Mouse (Mus musculus): ENCODE data around the gene Dnaja3. TPM values are rescaled to one million over a fixed set of nuclear protein-coding genes. Genes with fewer than 3 reads are reported as not detected.

The Dnaja3 gene
- polyA plus RNA-seq, 1 experiment from 2014 or later, result 57.0 TPM

DNA sequence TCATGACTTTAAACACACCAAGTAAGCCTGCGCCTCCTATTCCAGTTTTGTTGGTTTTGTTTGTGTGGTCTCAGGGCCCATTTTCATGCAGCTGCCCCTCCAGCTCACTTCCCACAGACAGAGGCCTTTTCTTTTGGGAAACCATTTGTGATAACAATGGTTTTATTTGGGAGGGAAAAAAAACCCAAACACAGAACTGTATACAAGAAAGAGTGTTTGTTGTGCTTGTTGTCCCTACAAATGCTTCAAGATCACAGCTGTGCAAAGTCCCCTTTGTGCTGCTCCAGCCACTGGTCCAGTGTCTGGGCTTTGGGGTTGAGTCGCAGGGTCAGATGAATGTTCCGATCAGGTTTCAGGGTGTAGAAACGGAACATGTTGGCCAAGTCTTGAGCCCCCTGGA lies 71.4 kb downstream of the Dnaja3 start:
- WGBS, result 95% methylated on average over 4 of the region's 4 CpGs

DNA sequence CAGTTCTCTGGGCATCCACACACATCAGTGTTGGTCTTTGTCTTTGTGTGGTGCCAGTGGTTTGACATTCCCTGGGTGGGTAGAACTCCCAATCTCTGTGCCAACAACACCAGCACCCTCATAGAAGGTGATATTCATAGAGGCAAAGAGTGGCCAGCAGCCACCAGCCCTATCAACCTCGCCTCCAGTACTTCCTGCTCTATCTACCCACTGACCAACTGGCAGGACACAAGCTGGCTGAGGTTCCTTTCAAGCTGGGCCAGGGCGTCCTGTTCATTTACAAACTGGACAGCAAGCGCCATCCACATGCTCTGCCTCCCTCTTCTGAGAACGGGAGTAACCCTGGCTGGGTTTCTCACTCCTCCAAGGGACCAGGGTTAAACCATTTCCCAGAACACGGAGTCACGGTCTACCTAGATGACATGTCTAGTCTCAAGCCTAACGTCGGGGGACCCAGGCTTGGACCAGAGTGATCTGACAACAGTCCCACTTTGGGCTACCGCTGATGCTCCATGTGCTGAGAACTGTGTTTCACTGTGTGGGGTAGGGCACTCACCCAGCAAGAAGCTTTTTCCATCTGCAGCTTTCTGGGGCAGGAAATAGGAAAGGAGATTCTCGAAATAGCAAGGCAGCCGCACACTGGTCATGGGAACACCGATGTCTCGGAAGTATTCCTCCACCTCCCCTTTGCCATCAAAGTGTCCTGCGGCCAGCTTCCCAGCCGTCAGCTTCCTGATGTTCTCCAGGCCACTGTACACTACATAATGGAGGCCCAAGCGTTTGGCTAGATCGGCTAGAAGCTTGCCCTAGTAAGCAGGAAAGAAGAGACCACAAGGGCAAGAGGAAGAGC lies 74.3 kb downstream of the Dnaja3 start:
- DNase-seq (ENCODE audit: low spot score, missing footprints) (no peak), ATAC-seq (ENCODE audit: low FRiP score) (no peak)
- Histone ChIP-seq H3K27me3 (ENCODE audit: control insufficient read depth, insufficient read depth, low read length) (no peaks in the 10 kb centered on the region), H3K4me3 (ENCODE audit: low read depth, low read length) (no peak overlapping the region), H3K36me3 (ENCODE audit: control insufficient read depth, insufficient read depth, low read length) (peaks cover 27% of the 10 kb centered on the region), H3K9me3 (ENCODE audit: control insufficient read depth, low read length) (no peaks in the 10 kb centered on the region), H3K4me1 (ENCODE audit: control insufficient read depth, insufficient read depth, low read length) (no peaks in the 10 kb centered on the region), H3K4me2 (no peak overlapping the region), H3K9ac (ENCODE audit: low read length) (no peak overlapping the region), H3K27ac (ENCODE audit: low read depth, low read length) (no peak overlapping the region)
- 93% methylated on average over 17 of the region's 17 CpGs for WGBS

More for the DNA sequence above, 71.4 kb downstream of the Dnaja3 start:
- peaks cover 31% of the 10 kb centered on the region for H3K36me3 ChIP-seq (ENCODE audit: control insufficient read depth, insufficient read depth, low read length)
- no peaks in the 10 kb centered on the region for H3K4me1 ChIP-seq (ENCODE audit: control insufficient read depth, insufficient read depth, low read length)
- no peak overlapping the region for H3K27ac ChIP-seq (ENCODE audit: low read depth, low read length)
- no peak overlapping the region for H3K9ac ChIP-seq (ENCODE audit: low read length)
- no peak overlapping the region for H3K4me2 ChIP-seq
- DNase-seq (ENCODE audit: low spot score, missing footprints), result no peak
- ATAC-seq (ENCODE audit: low FRiP score), result no peak
- no peaks in the 10 kb centered on the region for H3K9me3 ChIP-seq (ENCODE audit: control insufficient read depth, low read length)
- H3K27me3 ChIP-seq (ENCODE audit: control insufficient read depth, insufficient read depth, low read length), result no peaks in the 10 kb centered on the region
- no peak overlapping the region for H3K4me3 ChIP-seq (ENCODE audit: low read depth, low read length)

DNA sequence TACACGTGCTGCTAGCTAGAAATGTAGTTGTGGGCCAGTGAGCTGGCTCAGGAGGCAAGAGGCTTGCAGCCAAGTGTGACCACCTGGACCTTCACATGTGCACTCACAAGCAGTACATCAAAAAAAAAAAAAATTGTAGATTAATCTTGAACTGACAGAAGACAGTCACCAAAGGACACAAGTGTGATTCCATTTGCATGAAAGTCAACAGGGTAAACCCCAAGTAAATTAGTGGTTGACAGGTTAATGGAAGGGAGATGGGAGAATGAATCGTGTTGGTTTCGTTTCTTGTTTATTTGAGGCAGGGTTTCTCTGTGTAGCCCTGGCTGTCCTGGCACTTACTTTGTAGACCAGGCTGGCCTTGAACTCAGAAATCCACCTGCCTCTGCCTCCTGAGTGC lies 78.1 kb downstream of the Dnaja3 start:
- peak overlapping the region; percentile 68 for H3K4me3 ChIP-seq (ENCODE audit: low read depth, low read length)
- WGBS, result 75% methylated on average over 3 of the region's 3 CpGs
- peak overlapping the region; percentile 93; the same call in 1 of the 2 replicates for H3K9ac ChIP-seq (ENCODE audit: low read length)
- DNase-seq (ENCODE audit: low spot score, missing footprints) (no peak), ATAC-seq (ENCODE audit: low FRiP score) (no peak)
- peaks cover 22% of the 10 kb centered on the region for H3K36me3 ChIP-seq (ENCODE audit: control insufficient read depth, insufficient read depth, low read length)
- no peak overlapping the region for H3K27ac ChIP-seq (ENCODE audit: low read depth, low read length)
- no peaks in the 10 kb centered on the region for H3K27me3 ChIP-seq (ENCODE audit: control insufficient read depth, insufficient read depth, low read length)
- H3K4me1 ChIP-seq (ENCODE audit: control insufficient read depth, insufficient read depth, low read length), result no peaks in the 10 kb centered on the region
- peak overlapping the region; percentile 51 for H3K4me2 ChIP-seq
- H3K9me3 ChIP-seq (ENCODE audit: control insufficient read depth, low read length), result no peaks in the 10 kb centered on the region

DNA sequence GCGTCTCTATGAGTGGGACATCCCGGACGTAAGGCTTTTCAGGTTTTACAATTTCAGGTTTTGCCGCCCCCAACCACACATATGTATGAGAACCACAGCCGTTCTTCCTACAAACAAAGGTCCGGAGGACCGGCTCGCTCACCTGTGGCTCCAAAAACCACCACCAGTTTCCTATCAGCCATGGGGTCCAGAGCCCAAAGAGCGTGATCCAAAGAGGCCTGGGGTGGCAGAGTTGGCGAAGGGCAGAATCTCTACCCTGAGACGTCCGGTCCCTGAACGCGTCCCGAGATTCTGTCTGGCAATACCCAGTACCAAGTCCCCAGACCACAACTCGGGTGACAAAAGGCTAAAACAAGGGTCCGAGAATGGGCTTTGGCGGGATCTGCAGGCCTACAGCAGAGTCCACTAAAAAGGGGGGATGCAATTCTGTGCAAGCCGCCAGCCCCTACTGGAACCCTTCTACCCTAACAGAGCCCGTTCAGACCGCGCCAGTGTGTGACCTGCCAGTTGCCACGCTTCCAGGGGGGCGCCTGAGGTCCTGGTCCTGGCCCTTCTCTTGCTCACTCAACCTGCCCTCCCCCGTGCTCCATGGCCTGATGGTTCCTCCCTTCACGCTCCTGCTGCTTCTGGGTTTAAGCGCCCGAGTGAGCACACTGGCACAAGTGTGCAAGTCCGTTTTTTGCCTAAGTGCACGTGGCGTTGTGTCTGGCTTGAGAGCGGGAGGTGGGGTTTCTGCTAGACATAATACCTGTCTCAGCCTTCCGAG lies 79.1 kb downstream of the Dnaja3 start, which contains the start of gene Nmral1:
Nmral1 (minus strand) TSS at position 604 of the 766 bp plus-strand sequence.
- peak within 1 kb of the TSS; percentile 68 for H3K4me3 ChIP-seq (ENCODE audit: low read depth, low read length)
- H3K27me3 ChIP-seq (ENCODE audit: control insufficient read depth, insufficient read depth, low read length), result no peaks in the 10 kb centered on the region
- 13% methylated on average over 33 of the region's 33 CpGs for WGBS
- peak within 1 kb of the TSS; percentile 51 for H3K4me2 ChIP-seq
- H3K9me3 ChIP-seq (ENCODE audit: control insufficient read depth, low read length), result no peaks in the 10 kb centered on the region
- H3K27ac ChIP-seq (ENCODE audit: low read depth, low read length), result peak within 1 kb of the TSS; percentile 49
- peak; percentile 98 for DNase-seq (ENCODE audit: low spot score, missing footprints)
- peaks cover 16% of the 10 kb centered on the region for H3K36me3 ChIP-seq (ENCODE audit: control insufficient read depth, insufficient read depth, low read length)
- H3K4me1 ChIP-seq (ENCODE audit: control insufficient read depth, insufficient read depth, low read length), result no peaks in the 10 kb centered on the region
- H3K9ac ChIP-seq (ENCODE audit: low read length), result peak within 1 kb of the TSS; percentile 93
- peak; percentile 93 for ATAC-seq (ENCODE audit: low FRiP score)

DNA sequence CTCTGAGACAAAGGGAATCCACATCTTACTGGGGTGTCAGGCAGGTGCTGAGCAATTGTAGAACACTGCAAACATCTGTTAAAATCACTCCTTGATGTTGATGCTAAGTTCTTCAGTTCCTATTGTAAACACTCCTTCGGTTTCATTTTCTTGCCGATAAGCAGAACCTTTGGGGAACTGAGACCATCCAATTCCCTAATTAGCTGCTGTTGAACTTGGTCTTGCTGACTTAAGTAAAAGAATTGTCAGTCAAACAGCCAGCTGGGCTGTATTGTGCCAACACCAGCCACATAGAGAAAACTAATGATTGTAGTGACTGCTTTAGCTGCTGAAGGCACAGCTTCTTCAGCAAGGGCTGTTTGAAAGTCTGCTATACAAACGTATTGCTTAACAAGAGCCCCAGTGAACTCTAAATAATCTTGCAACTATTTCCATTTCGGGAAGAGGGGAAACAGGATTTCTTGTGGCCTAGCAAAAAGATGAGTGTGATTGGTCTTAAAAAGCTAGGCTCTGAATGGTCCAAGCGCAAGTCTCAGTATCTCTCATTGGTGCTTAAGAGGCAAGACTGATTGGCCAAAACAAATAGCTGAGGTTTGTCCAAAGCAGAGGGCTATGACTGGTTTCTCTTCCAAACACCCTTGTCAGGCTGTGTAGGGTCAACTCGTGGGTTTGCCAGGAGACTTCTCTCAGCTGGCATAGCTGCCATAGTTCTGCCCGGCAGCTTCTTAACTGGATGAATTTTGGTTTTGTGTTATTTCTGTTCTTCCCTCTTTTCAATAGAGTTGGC lies 82.5 kb downstream of the Dnaja3 start:
- Histone ChIP-seq H3K4me2 (no peak overlapping the region), H3K36me3 (ENCODE audit: control insufficient read depth, insufficient read depth, low read length) (no peaks in the 10 kb centered on the region), H3K9ac (ENCODE audit: low read length) (no peak overlapping the region), H3K4me3 (ENCODE audit: low read depth, low read length) (no peak overlapping the region), H3K9me3 (ENCODE audit: control insufficient read depth, low read length) (no peaks in the 10 kb centered on the region), H3K27ac (ENCODE audit: low read depth, low read length) (no peak overlapping the region), H3K27me3 (ENCODE audit: control insufficient read depth, insufficient read depth, low read length) (no peaks in the 10 kb centered on the region), H3K4me1 (ENCODE audit: control insufficient read depth, insufficient read depth, low read length) (peaks cover 5% of the 10 kb centered on the region)
- DNase-seq (ENCODE audit: low spot score, missing footprints) (no peak), ATAC-seq (ENCODE audit: low FRiP score) (no peak)
- 84% methylated on average over 7 of the region's 7 CpGs for WGBS

DNA sequence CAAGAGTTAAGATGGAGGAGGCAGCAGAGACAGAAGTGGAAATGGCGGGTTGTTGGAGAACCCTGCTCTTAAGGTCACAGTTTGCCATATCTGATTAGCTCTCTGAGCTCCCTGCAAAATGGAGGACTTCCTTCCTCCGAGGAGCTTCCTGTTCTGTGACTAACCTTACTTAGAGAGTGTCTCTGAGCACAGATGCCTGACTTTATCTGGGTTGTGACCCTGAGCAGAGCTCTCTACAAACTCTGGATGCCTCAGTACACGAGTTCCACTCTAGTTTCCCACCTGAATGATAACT lies 83.1 kb downstream of the Dnaja3 start:
- Histone ChIP-seq H3K27me3 (ENCODE audit: control insufficient read depth, insufficient read depth, low read length) (no peaks in the 10 kb centered on the region), H3K27ac (ENCODE audit: low read depth, low read length) (no peak overlapping the region), H3K9me3 (ENCODE audit: control insufficient read depth, low read length) (no peaks in the 10 kb centered on the region), H3K4me1 (ENCODE audit: control insufficient read depth, insufficient read depth, low read length) (peaks cover 5% of the 10 kb centered on the region), H3K4me3 (ENCODE audit: low read depth, low read length) (no peak overlapping the region), H3K36me3 (ENCODE audit: control insufficient read depth, insufficient read depth, low read length) (no peaks in the 10 kb centered on the region), H3K9ac (ENCODE audit: low read length) (no peak overlapping the region), H3K4me2 (no peak overlapping the region)
- DNase-seq (ENCODE audit: low spot score, missing footprints), result no peak
- no peak for ATAC-seq (ENCODE audit: low FRiP score)
- 78% methylated on average over 3 of the region's 3 CpGs for WGBS

DNA sequence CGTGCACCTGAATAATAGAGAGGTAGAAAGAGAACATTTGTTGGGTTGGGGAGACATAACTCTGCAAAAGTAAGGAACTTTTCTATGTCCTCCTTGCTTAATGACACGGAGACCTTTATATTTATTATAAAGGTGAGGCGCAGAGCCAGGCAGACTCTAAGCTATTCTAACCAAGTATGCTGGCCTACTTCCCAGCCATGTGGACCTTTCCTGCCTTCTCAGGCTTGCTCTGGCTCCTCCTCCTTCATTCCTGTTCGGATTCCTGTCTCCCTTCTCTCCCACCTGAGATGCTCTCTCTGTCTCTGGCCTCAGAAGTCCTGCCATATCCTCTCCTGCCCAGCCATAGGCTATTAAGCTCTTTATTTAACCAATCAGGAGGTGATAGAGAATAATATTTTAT lies 85.5 kb downstream of the Dnaja3 start:
- H3K27ac ChIP-seq (ENCODE audit: low read depth, low read length), result no peak overlapping the region
- H3K4me3 ChIP-seq (ENCODE audit: low read depth, low read length), result no peak overlapping the region
- H3K9ac ChIP-seq (ENCODE audit: low read length), result no peak overlapping the region
- H3K27me3 ChIP-seq (ENCODE audit: control insufficient read depth, insufficient read depth, low read length), result no peaks in the 10 kb centered on the region
- no peaks in the 10 kb centered on the region for H3K9me3 ChIP-seq (ENCODE audit: control insufficient read depth, low read length)
- no peak for DNase-seq (ENCODE audit: low spot score, missing footprints)
- 84% methylated on average over 4 of the region's 4 CpGs for WGBS
- H3K4me2 ChIP-seq, result no peak overlapping the region
- ATAC-seq (ENCODE audit: low FRiP score), result no peak
- no peaks in the 10 kb centered on the region for H3K36me3 ChIP-seq (ENCODE audit: control insufficient read depth, insufficient read depth, low read length)
- peaks cover 5% of the 10 kb centered on the region for H3K4me1 ChIP-seq (ENCODE audit: control insufficient read depth, insufficient read depth, low read length)

DNA sequence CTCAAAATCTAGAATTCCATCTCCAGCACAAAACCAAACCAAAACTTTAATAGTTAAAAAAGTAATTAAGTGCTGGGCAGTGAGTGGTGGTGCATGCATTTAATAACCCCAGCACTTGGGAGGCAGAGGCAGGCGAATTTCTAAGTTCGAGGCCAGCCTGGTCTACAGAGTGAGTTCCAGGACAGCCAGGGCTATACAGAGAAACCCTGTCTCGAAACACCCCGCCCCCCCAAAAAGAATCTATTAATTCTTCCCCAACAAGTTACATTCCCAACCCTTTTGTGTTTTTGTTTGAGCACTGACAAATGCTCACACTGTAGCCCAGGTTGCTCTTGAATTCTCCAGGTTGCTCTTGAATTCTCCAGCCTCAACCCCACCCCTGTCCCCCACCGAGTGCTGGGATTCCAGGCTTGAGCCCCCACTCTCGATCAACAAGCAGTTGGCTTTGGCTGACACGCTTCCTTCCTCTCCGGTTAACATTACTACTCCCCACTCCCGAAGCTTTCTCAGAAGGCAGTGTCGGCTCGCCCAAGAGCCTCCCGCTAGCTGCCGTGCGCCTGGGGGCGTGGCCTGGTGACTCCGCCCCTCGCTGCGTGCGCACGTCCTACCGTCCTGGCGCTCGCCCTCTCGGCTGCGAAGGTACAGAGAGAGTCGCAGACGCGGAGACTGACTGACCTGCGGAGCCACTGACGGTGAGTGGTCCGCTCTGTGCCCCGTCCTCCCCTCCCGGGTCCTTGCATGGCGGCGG lies 86.2 kb downstream of the Dnaja3 start, which contains the start of gene Hmox2:
Hmox2 (plus strand) TSS at position 582 of the 748 bp plus-strand sequence.
- DNase-seq (ENCODE audit: low spot score, missing footprints) (peak; percentile 99), ATAC-seq (ENCODE audit: low FRiP score) (peak; percentile 96)
- peak within 1 kb of the TSS; percentile 88 for H3K9ac ChIP-seq (ENCODE audit: low read length)
- H3K4me3 ChIP-seq (ENCODE audit: low read depth, low read length), result peak within 1 kb of the TSS; percentile 85
- peaks cover 5% of the 10 kb centered on the region for H3K4me1 ChIP-seq (ENCODE audit: control insufficient read depth, insufficient read depth, low read length)
- H3K27ac ChIP-seq (ENCODE audit: low read depth, low read length), result peak within 1 kb of the TSS; percentile 46; the same call in 1 of the 2 replicates
- no peaks in the 10 kb centered on the region for H3K27me3 ChIP-seq (ENCODE audit: control insufficient read depth, insufficient read depth, low read length)
- no peaks in the 10 kb centered on the region for H3K9me3 ChIP-seq (ENCODE audit: control insufficient read depth, low read length)
- WGBS, result 5% methylated on average over 35 of the region's 35 CpGs
- peak within 1 kb of the TSS; percentile 85 for H3K4me2 ChIP-seq
- H3K36me3 ChIP-seq (ENCODE audit: control insufficient read depth, insufficient read depth, low read length), result no peaks in the 10 kb centered on the region

Data from midbrain, embryonic 11.5 days (tissue).